Mouse (Mus musculus): Measurements from ENCODE around the gene Jmjd1c. TPM values are rescaled to one million over a fixed set of nuclear protein-coding genes. Genes with fewer than 3 reads are reported as not detected.

Jmjd1c gene
- 50.3 and 58.6 TPM in 2 replicates for polyA plus RNA-seq (2016; fragmentation: Nextera tagmentation; extraction: Ambion mirVana)

GRCm38 (mm10) chr10:67095798-67096620, at the start of gene Jmjd1c:
TSS of gene Jmjd1c (plus strand) at chr10:67096125.
- H3K9ac ChIP-seq: peak within 1 kb of the TSS; percentile 98
- H3K27me3 ChIP-seq: no peaks in the 10 kb centered on the region
- ATAC-seq (ENCODE audit: low FRiP score): peak; percentile 90
- under 1% methylated on average over 66 of the region's 73 CpGs for WGBS
- no peaks in the 10 kb centered on the region for H3K36me3 ChIP-seq (replicated peaks)
- peaks cover 32% of the 10 kb centered on the region for H3K4me1 ChIP-seq
- H3K4me3 ChIP-seq (replicated peaks): peak within 1 kb of the TSS; percentile 95
- H3K4me2 ChIP-seq: peak within 1 kb of the TSS; percentile 68
- peak within 1 kb of the TSS; percentile 99 for H3K27ac ChIP-seq
- H3K9me3 ChIP-seq: no peaks in the 10 kb centered on the region

GRCm38 (mm10) chr10:67047712-67048645, 47.9 kb upstream of the Jmjd1c start:
- no peak overlapping the region for H3K27ac ChIP-seq
- H3K27me3 ChIP-seq: no peaks in the 10 kb centered on the region
- H3K36me3 ChIP-seq (replicated peaks): 0 out of 2 replicates have a peak, but pooled peaks cover 5% of the 10 kb centered on the region
- no peak overlapping the region for H3K9ac ChIP-seq
- H3K4me2 ChIP-seq: no peak overlapping the region
- no peak for ATAC-seq (ENCODE audit: low FRiP score)
- no peak overlapping the region for H3K4me3 ChIP-seq (replicated peaks)
- H3K9me3 ChIP-seq: no peaks in the 10 kb centered on the region
- H3K4me1 ChIP-seq: peaks cover 48% of the 10 kb centered on the region
- WGBS: 86% methylated on average over 18 of the region's 18 CpGs

- WGBS: 94% methylated on average over 13 of the region's 13 CpGs
- Histone ChIP-seq H3K4me3 (replicated peaks) (no peak overlapping the region), H3K9ac (no peak overlapping the region), H3K36me3 (replicated peaks) (no peaks in the 10 kb centered on the region), H3K4me1 (peaks cover 46% of the 10 kb centered on the region), H3K9me3 (no peaks in the 10 kb centered on the region), H3K4me2 (no peak overlapping the region), H3K27ac (no peak overlapping the region), H3K27me3 (no peaks in the 10 kb centered on the region)
- ATAC-seq (ENCODE audit: low FRiP score): no peak
Measured at GRCm38 (mm10) chr10:67048871-67049615, 46.9 kb upstream of the Jmjd1c start.

GRCm38 (mm10) chr10:67049621-67050020, 46.3 kb upstream of the Jmjd1c start:
- no peak for ATAC-seq (ENCODE audit: low FRiP score)
- no peak overlapping the region for H3K4me3 ChIP-seq (replicated peaks)
- H3K9ac ChIP-seq: no peak overlapping the region
- no peak overlapping the region for H3K4me2 ChIP-seq
- H3K4me1 ChIP-seq: peaks cover 44% of the 10 kb centered on the region
- H3K36me3 ChIP-seq (replicated peaks): no peaks in the 10 kb centered on the region
- no peak overlapping the region for H3K27ac ChIP-seq
- no peaks in the 10 kb centered on the region for H3K27me3 ChIP-seq
- H3K9me3 ChIP-seq: no peaks in the 10 kb centered on the region
- WGBS: 86% methylated on average over 7 of the region's 7 CpGs

GRCm38 (mm10) chr10:67050766-67051165, 45.2 kb upstream of the Jmjd1c start:
- no peaks in the 10 kb centered on the region for H3K36me3 ChIP-seq (replicated peaks)
- no peak overlapping the region for H3K4me3 ChIP-seq (replicated peaks)
- ATAC-seq (ENCODE audit: low FRiP score): no peak
- H3K9me3 ChIP-seq: no peaks in the 10 kb centered on the region
- no peak overlapping the region for H3K4me2 ChIP-seq
- H3K9ac ChIP-seq: no peak overlapping the region
- peaks cover 33% of the 10 kb centered on the region for H3K4me1 ChIP-seq
- WGBS: 74% methylated on average over 7 of the region's 7 CpGs
- H3K27ac ChIP-seq: no peak overlapping the region
- H3K27me3 ChIP-seq: no peaks in the 10 kb centered on the region

- Histone ChIP-seq H3K4me3 (replicated peaks) (no peak overlapping the region), H3K4me1 (peaks cover 37% of the 10 kb centered on the region), H3K27me3 (no peaks in the 10 kb centered on the region), H3K4me2 (no peak overlapping the region), H3K9ac (no peak overlapping the region), H3K36me3 (replicated peaks) (no peaks in the 10 kb centered on the region), H3K9me3 (no peaks in the 10 kb centered on the region), H3K27ac (no peak overlapping the region)
- no peak for ATAC-seq (ENCODE audit: low FRiP score)
- WGBS: 85% methylated on average over 5 of the region's 5 CpGs
Measured at GRCm38 (mm10) chr10:67051466-67051865, 44.5 kb upstream of the Jmjd1c start.

- 84% methylated on average over 9 of the region's 9 CpGs for WGBS
- Histone ChIP-seq H3K4me1 (peaks cover 39% of the 10 kb centered on the region), H3K27me3 (no peaks in the 10 kb centered on the region), H3K36me3 (replicated peaks) (no peaks in the 10 kb centered on the region), H3K4me2 (no peak overlapping the region), H3K9ac (no peak overlapping the region), H3K9me3 (no peaks in the 10 kb centered on the region), H3K27ac (0 out of 2 replicates have a peak overlapping the region, but pooled peaks have one; percentile 31), H3K4me3 (replicated peaks) (no peak overlapping the region)
- no peak for ATAC-seq (ENCODE audit: low FRiP score)
Measured at GRCm38 (mm10) chr10:67052429-67052828, 43.5 kb upstream of the Jmjd1c start.

GRCm38 (mm10) chr10:67053475-67053874, 42.5 kb upstream of the Jmjd1c start:
- no peak overlapping the region for H3K4me3 ChIP-seq (replicated peaks)
- H3K27ac ChIP-seq: peak overlapping the region; percentile 72
- H3K4me1 ChIP-seq: peaks cover 34% of the 10 kb centered on the region
- no peak overlapping the region for H3K9ac ChIP-seq
- 8% methylated on average over 9 of the region's 9 CpGs for WGBS
- no peaks in the 10 kb centered on the region for H3K36me3 ChIP-seq (replicated peaks)
- H3K9me3 ChIP-seq: no peaks in the 10 kb centered on the region
- H3K27me3 ChIP-seq: no peaks in the 10 kb centered on the region
- no peak overlapping the region; the same call in 1 of the 2 replicates for H3K4me2 ChIP-seq
- ATAC-seq (ENCODE audit: low FRiP score): 0 out of 2 replicates have a peak, but pooled peaks have one; percentile 39

- H3K27ac ChIP-seq: peak overlapping the region; percentile 57
Measured at GRCm38 (mm10) chr10:67055867-67056856, 39.8 kb upstream of the Jmjd1c start.

GRCm38 (mm10) chr10:67057208-67057607, 38.7 kb upstream of the Jmjd1c start:
- Histone ChIP-seq H3K9ac (no peak overlapping the region), H3K4me3 (replicated peaks) (no peak overlapping the region), H3K4me2 (no peak overlapping the region), H3K4me1 (peaks cover 34% of the 10 kb centered on the region), H3K36me3 (replicated peaks) (no peaks in the 10 kb centered on the region), H3K9me3 (no peaks in the 10 kb centered on the region), H3K27me3 (no peaks in the 10 kb centered on the region), H3K27ac (no peak overlapping the region)
- no peak for ATAC-seq (ENCODE audit: low FRiP score)

More at GRCm38 (mm10) chr10:67055867-67056856, 39.8 kb upstream of the Jmjd1c start:
- Histone ChIP-seq H3K27me3 (no peaks in the 10 kb centered on the region), H3K4me3 (replicated peaks) (no peak overlapping the region), H3K4me2 (no peak overlapping the region), H3K9ac (no peak overlapping the region), H3K4me1 (peaks cover 32% of the 10 kb centered on the region), H3K9me3 (no peaks in the 10 kb centered on the region), H3K36me3 (replicated peaks) (no peaks in the 10 kb centered on the region)
- 70% methylated on average over 17 of the region's 17 CpGs for WGBS
- no peak for ATAC-seq (ENCODE audit: low FRiP score)

- WGBS: 95% methylated on average over 6 of the region's 6 CpGs
- ATAC-seq (ENCODE audit: low FRiP score): no peak
Measured at GRCm38 (mm10) chr10:67057696-67058095, 38.2 kb upstream of the Jmjd1c start.

More at GRCm38 (mm10) chr10:67057696-67058095, 38.2 kb upstream of the Jmjd1c start:
- Histone ChIP-seq H3K27me3 (no peaks in the 10 kb centered on the region), H3K9me3 (no peaks in the 10 kb centered on the region), H3K36me3 (replicated peaks) (no peaks in the 10 kb centered on the region), H3K9ac (no peak overlapping the region), H3K4me2 (no peak overlapping the region), H3K4me3 (replicated peaks) (no peak overlapping the region), H3K4me1 (peaks cover 30% of the 10 kb centered on the region), H3K27ac (no peak overlapping the region)
